Mouse (Mus musculus) frontal cortex, postnatal 25 days (tissue): ENCODE data around the gene Fam186b.
A peak's percentile ranks its signal among the peaks of the same experiment; 100 is the strongest.

Experiments used
- DNase-seq, 2 experiments: peaks; one replicate each; pipeline ENCODE4 v3.0.0; 2022; ENCODE audit warnings: low spot score in 2 of 2

The Fam186b gene

DNA sequence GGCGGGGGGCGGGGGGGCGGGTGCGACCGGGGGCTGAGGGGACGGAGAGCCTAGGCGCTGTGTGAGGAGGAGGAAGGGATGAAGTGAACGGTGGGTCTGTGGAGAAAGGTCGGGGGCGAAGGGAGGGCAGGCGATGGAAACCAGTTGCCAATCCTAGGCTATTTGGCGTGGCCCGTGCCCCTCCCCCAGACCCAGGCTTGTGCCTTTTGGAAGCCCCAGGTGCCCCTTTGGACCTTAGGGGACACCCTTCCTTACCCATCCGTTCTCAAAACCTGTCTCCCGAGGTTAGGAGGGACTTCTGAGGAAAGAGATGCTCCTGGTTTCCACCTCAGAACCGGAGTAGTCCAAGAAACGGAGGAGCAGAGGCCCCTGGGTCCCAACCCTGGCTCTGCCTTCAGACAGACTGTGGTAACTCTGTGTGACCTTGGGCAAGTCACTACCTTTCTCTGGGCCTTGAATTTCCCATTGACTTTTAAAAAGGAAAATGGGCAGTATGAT is at the start of gene Fam186b:
Gene Fam186b, minus strand, starts transcription at position 405 of the 498 bp plus-strand sequence.
- no peak for DNase-seq

DNA sequence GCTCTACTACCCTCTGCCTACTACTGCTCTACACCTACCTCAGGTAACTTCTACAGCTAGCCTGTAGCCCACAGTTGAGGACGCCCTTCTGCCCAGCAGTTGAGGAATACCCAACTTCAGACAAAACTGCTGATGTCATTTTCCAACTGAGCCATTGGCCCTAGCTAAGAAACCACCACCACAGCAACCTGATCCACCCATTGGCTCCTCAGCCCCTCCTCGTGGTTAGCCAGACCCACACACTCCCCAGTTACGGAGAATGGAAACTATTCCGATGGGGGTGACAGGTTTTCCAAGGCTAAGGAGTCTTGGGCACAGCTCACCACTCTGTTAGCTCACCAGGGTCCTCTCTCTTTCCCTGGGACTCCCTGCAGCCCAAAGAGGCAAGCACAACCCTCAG is 49.3 kb upstream of the Fam186b start:
- DNase-seq, result no peak

DNA sequence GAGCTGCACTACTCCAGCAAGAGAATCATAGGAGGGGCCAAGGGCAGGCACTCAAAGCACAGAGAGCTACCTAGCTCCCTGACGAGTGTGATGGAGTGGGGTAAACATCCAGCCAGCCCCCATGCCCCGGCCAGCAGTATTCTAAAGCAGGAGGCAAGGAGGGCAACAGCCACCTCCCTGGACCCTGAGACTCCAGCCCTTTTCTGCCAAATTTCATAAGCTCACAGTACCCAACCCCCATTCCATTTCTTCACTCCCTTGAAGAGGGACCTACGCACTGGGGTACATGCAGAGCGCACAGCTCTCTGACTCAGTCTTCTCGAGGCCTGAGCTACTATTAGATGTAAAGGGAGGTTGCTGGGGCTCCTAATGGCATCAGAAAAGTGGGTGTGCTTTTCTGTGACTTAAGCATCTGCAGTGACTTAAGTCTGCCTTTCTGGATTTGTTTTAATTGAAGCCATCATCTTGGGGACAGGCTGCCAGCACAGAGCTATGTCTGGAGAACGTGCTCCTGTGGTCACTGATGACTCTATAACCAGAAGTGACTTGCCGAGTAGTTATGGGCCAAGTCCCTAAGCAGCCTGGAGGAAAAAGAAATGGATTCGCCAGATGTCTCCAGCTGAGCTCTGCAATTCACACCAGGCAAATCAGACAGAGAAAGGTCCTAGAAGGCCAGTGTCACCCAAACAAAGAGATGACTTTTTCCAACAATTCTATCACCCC is 48.6 kb upstream of the Fam186b start:
- DNase-seq, result no peak

DNA sequence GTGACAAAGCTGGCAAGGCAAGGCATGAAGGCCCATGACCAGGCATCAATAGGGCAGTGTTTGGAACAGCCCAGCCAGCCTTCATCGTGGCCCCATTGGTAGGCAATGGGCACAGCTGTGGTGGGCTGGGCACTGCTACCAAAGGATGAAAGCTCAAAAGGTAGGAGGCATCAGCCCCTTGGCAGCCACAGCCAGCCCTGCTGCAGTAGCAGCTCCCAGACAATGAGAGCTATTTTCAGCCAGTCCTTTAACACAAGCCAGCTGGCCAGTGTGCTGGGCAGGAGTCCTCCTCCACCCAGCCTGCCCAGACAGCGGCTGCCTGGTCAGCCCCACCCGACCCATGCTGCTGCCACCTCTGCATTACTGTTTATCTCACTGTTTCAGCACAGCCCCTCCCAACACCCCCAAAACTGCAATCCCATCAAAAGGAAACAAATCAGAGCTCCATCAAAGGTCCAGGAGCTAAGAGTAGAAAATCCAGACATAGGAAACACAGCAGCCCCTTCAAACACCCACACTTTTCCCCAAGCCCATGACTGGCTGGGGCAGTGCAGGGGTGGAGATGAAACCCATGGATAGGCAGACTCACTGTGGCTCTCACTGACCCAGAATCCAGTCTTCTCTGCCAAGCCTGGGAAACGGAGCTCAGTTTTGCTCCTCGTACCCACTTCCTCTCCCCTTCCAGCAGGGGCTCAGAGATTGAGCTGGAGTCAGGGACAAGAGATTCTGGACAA is 47.9 kb upstream of the Fam186b start:
- peak in 1 of 2 experiments; percentile 24 for DNase-seq

DNA sequence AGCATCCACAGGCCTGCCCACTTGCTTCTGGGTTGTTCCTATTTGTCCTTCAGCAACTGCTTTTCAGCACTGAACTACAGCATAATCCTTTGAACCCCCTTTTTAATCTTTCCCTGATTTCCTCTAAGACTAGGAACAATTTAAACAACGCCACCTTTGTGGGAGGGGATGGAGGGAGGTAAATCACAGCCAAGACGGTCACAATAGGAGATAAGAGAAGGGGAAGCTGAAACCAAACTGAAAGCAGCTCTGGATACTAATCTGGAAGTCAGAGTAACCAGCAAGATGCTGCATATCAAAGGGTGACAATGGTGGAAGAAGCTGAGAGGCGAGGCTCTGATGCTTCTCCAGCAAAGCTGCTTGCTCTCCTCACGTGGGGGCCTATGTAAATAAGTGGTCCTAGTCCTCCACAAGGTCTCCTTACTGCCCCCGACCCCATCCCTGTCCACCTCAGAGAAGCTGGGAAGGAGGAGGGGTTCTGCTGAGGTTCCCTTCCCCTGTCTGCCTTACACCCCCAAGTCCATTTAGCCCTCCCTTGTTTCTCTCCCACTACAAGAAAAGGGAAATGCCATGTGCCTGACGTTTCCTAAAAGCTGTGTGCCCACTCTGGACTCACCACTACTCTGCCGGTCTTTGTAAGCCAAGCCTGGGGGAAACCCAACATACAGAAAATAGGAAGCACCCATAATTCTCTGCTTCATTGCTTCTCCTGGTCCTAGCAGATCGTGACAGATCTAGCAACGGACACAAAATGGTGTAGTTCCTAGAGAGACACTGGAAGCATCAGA is 46.7 kb upstream of the Fam186b start:
- DNase-seq, result no peak

DNA sequence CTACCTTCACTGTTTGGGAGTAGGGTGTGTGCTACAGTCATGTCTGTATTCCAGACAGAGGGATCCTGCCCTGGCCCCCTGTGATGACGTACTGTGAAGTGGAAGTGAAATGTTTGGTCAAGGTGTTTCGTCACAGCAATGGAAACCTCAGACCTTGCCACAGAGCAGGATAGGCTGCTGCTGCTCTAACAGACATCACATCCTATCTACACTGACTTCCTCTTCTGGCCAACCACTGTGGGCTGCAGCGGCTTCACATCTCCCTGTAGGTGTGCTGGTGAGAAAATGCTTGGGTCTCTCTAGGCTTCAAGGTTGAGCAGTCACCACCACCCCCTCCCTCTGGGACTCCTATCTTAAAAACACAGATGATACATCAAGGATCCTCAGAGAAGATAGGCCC is 45.4 kb upstream of the Fam186b start:
- no peak for DNase-seq

DNA sequence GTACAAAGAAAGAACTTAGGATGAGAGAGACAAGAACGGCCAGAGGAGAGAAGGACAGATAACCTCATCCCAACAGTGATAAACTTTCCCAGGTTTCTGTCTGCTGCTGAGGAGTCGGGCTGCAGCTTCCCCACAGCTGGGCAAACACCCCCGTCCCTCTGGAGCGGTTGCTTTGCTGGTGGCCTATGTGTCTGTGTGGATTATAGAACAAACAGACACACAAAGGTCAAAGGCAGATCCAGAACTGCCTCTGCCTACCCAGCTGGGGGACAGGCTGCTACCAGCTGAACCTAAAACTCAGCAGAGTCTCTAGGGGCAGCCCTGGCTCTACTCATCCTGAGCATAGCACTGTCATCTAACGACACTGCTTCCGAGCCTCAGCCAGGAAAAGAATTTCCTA is 44.0 kb upstream of the Fam186b start:
- no peak for DNase-seq

DNA sequence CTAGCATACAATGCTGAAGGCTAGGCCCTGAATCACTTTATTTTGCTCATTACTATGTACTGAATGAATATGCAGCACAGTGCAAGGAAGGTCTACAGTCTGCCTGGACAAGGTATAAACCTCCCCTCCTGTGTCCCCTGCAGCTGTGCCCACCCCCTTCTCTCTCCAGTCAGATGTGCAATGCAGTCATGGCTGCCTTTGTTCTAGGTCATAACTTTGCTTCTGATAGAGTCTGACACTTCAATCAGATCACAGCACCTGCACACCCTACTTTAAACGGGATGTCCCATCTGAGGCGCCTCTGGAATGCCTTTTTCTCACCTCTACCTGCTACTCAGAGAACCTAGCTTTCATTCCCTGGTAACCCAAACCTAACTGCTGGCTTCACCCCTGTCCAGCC is 43.2 kb upstream of the Fam186b start:
- no peak for DNase-seq

DNA sequence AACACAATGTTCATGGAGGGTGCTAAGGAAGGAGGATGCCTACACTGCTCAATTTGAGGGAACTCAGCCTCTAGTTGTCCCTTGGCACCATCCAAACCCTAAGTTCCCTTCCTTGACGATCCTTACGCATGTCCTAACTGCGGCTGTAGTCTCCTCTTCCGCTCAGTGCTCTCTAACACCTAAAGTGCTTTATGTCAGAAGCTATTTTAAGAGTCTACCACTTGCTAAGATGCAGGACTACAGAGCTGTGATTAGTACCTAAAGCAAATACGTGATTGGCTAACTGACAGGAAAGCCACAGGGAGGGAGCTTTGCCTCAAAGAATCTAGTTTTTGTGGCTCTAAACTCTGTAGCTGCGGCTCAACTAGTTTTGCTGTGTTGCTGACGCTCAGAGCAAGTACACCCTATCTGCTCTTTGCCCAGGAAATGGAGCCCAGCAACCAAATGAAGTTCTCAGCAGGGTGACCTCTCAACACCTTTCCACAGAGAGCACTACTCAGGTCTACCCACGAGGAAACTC is 40.2 kb upstream of the Fam186b start:
- DNase-seq, result no peak

DNA sequence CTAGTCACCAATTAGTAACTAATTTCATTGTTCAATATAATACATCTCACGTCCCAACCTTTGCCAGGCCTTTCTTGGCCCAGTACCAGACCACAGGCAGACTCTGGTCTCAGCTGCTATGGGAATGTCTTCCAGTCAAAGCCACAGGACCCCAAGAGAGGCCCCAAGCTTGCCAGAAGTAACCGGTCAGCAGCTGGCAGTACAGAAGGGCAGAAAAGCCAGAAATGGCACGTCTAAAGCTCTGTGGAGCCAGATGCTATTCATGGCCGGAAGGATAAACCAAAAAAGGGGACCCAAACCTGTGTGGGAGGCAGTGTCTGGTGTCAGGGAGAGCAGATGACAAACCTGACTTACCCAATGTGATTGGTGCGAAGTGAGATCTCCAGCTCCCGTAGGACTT is 38.8 kb upstream of the Fam186b start:
- DNase-seq, result no peak

DNA sequence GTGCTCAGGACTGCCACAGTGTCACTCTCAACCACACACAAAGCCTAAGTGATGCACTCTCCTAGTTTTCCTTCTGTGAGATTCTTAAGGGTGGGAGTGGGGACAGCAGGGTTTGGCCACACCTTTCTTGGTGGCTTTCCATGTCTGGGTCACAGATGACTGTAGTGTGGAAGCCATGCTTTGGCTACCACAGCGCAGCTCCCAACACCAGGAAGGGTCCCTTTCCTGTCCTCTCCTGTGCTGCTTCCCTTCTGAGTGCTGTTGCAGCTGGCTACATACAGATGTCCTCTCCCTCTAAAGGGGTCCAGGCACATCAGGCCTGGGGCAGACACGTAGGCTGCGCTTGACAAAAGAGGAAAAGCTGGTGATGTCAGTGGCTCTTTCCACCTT is 38.0 kb upstream of the Fam186b start:
- DNase-seq, result no peak

DNA sequence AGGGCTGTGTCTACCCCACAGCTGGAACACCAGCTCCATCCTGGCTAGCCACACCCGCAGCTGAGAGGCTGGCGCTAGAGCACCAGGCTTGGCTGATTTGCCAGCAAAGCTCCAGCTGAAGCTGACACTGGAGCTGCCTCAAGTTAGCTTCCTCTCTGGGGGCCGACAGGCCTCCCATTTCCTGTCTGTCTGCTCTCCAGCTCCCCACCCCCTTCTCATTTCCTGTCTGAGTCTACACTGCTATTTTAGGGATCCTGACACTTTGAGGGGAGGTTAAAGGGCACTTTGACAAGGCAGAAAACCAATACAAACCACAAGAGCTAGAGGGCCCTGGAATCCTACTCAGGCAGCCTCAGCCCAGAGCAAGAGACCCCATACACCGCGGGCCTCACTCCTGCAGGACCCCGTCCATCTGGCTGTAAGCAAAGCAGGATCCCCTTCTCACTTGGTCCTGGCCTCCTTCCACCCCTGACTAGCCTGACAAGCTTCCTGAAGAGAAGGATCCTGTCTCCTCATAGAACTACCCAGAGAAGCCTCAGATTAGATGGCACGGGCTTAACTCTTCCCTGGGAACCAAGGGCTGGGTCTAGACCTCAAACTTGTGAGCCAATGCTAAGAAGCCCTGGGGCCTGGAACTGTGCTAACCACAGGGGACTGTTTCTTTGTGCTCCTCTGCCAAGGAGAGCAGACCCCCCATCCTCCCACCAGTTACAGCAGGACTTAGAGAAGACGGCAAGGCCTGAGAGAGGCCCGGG is 37.4 kb upstream of the Fam186b start:
- DNase-seq, result no peak

DNA sequence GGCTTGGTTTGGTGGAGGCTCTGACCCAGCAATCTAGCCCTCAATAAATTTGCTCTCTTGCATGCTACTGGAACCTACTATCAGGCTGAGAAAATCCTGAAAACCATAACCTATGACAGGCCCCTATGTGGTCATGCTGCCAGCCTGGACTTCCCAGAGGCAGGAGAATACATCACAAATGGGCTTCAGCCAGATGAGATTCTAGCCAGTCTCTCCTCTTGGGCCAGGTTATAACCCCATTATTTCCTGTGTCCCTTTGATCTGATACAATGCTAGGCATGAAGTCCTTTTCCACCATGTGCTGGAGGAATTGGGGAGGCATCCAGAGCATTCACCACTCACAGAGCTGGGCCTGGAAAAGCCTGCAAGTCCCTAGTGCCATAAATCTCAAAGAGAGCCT is 36.4 kb upstream of the Fam186b start:
- no peak for DNase-seq

DNA sequence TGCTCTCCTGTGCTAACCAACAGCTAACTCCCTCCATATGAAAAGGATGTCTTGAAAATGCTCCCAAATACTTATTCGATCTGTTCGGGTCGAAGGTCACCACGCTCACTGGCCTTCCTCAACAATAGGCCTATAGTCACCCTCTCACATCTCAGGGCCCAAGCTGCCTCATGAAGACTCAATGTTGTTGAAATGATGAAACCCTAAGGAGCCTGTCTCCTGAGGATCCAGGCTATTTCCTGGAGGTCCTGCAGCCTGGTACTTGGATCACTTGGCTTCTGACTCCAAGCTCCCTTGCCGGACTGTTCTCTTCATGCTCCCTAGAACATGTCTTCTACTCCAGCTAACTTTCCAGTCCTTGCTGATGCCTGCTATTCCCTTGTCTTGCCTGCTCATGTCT is 35.7 kb upstream of the Fam186b start:
- DNase-seq, result no peak

DNA sequence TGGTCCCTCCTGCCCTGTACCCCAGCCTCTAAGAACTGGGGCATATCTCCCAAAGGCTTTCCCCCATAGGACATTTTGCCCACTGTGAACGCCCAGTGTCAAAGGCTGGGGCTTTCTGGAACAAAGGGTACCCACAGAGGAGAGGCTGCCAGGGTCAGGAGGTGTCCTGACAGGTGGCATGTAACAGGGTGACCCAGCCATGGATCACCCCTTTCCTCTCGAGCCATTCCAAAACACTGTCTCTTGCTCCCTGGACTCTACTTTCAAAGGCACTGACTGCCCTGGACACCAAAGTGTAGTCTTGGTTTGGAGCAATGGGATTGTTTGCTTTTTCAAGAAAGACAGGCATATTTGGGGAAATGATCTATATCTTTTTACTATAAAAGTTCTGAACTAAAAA is 34.6 kb upstream of the Fam186b start:
- no peak for DNase-seq

DNA sequence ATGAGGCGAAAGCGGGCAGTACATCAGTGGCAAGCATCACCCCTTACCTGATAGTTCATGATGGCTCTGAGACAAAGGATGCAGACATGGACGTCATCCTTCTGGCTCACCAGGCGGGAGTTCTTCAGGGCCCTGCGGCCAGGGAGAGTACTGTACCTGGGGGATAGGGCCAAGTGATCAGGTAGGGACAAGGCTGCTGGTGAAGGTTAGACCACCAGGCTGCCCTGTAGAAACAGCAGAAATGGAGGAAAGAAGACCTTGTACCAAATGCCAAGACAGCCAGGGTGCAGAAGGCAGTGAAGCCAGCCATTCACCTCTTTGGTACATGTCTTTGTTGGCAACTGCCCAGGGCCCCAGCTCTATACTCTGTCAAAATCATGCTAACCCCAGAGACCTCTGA is 32.3 kb upstream of the Fam186b start:
- no peak for DNase-seq

DNA sequence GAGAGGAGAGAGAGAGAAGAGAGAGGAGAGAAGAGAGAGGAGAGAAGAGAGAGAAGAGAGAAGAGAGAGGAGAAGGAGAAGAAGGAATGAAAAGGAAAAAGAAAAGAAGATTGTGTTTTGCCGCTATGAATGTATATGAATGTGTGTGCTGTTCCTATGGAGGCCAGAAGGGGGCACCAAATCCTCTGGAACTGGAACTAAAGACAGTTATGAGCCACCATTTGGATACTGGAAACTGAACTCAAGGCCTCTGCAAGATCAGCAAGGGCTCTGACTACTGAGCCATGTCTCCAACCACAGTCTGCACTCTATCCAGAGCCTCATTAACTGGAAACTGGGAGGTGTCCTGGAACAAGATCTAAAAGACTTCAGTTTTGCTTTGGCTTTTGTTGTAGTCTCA is 31.3 kb upstream of the Fam186b start:
- DNase-seq, result no peak

DNA sequence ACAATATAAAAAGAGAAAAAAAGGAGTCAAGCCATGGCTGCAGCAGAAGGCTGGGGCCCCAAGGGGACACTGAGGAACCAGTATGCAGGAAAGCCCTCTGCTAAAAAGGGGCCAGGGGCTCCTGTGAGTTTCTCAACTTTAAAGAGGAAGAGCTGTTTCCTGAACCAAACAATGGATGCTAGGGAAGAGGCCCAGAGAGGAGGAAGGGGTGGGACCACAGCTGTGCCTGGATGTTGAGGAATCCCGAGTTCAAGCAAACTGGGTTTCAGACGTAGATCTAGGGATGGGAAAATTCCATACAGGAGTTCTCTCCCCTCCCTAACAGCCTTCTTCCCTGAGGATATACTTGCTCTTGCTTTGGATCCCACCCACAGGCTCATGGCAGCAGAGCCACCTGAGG is 30.7 kb upstream of the Fam186b start:
- DNase-seq, result no peak

DNA sequence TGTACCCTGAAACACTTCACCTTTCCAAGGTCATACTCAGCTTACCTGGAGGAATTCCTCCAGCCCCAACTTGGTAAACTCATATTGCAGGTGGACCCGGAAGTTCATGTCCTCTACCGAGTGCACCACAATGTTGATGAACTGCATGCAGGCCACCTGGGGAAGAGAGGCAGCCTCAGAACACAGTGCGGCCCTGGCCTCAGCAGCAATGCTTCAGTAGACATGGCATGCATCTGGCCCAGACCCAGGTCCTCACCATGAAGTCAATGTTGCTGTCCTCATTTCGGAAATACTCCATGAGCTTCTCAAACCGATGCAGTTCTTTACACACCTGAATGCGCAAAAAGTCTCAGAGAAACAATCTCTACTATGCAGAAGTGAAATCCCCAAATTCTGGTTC is 29.9 kb upstream of the Fam186b start:
- DNase-seq, result no peak

DNA sequence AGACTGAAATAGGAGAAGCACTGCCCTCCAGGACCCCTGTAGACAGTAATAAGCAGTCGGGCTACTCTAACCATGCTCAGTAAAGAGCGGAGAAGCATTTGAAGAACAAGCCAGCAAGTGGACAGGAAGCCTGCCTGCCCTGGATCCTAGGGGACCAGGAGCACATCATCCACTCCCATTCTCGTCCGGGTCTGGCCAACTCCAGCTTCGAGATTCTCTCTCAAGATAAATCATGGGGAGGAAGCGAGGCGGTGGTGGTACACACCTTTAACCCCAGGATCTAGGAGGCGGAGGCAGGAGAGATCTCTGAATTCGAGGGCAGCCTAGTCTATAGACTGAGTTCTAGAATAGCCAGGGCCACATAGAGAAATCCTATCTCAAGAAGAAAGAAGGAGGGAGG is 28.5 kb upstream of the Fam186b start:
- DNase-seq, result no peak

DNA sequence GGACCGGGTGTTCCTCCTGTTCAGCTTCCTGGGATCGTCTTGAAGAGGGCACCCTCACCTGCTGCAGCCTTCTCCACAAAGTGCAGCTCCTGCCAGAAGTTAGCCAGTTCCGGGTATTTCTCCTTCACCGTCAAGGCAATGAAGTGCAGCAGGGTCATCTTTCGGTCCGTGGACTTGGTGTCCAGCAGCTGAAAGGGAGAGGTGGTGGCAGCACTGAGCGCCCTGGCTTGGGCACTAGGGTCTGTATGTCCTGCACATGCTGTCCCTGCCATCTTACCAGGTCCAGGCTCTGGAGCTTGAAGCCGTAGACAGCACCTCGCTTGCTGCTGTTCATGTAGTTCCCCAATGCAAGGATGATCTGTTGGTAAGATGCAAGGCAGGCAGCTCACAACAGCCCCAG is 25.3 kb upstream of the Fam186b start:
- DNase-seq, result no peak
